12 mouse cellular contexts compared by ENCODE assay signal in the genomic region with DNA sequence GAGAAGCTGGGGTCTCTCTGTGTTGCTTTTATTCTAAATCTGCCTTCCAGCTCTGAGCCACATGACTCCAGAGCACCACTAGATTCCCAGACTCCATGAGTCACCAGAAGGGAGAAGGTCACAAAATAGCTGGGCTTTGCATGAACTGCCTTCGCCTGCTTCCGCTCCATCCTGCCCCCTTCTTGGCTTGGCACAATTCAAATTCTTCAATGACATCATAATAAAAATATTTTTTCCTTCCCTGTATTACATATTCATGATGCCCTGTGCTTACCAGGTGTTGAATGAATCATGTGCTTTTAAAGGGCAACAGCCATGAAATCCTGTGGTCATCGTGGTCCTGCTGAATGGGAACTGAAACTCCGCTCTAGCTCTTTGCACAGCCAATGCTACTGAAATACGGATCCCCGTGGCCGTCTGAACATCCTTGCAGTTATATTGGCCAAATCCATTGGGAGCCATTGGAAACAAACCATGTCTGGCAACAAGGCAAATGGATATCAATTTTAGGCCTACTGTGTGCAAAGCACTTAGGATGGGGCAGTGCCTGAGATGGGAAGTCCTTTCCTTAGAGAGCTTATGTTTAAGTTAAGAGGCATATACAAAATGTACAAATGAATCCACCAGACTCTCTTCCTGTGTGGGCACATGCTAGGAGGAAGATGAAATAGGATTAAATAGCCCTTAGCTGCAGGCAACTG.
DNase-seq lines count a peak whose midpoint lies in the region; ATAC-seq and TF ChIP-seq lines count a peak whose summit lies in the region.
"Had no signal": no experiment of that assay in that cellular context is flagged by ENCODE, and none has a peak within 500 bp of the region (broad histone marks: within the 10 kb centered on the region; RNA-seq: fewer than 3 reads in every experiment).

No protein-coding gene starts in this region.

- H3K4me2 ChIP-seq in myocyte (ENCODE audit: low read depth), result peak overlapping the region; percentile 62
- H3K4me2 ChIP-seq: lung, embryonic 15.5 days had no signal

- TF ChIP-seq POLR2A in liver, adult 2 months (IDR thresholded peaks at IDR 0.05; ENCODE audit: extremely low read depth, insufficient read depth, low read length), result no peak
- no peak for TF ChIP-seq POLR2A in myocyte (IDR thresholded peaks at IDR 0.05; ENCODE audit: insufficient read length, low read depth)

- DNase-seq in liver, adult 2 months (ENCODE audit: extremely low read depth, low read depth, low spot score), result peak; percentile 5
- no peak for DNase-seq in liver
- peak; percentile 68 for DNase-seq in Muller cell, postnatal 12 days (ENCODE audit: inconsistent ontology term)
- DNase-seq in fibroblast of lung, adult 2 months (ENCODE audit: low read depth), result peak; percentile 77
- DNase-seq in layer of hippocampus, adult 18-20 months (ENCODE audit: low spot score in 2 of 2), result no peak
- DNase-seq in layer of hippocampus, postnatal 14 days (ENCODE audit: low spot score in 2 of 2), result no peak
- DNase-seq: heart, postnatal 10 days; kidney, adult 9 months; right cerebral cortex, postnatal 14 days had no signal

- no peaks in the 10 kb centered on the region for H3K4me1 ChIP-seq in liver, adult 2 months (ENCODE audit: control insufficient read depth, insufficient read depth, low read length)
- H3K4me1 ChIP-seq: lung, embryonic 15.5 days had no signal

- 88% methylated on average over 7 of the region's 7 CpGs for WGBS in liver, adult 2 months

- no peak overlapping the region for H3K27ac ChIP-seq in liver, adult 2 months (replicated peaks; ENCODE audit: insufficient read depth, low read depth, low read length)
- H3K27ac ChIP-seq: lung, embryonic 15.5 days had no signal

- H3ac ChIP-seq in myocyte (ENCODE audit: control insufficient read depth, insufficient read length), result no peak overlapping the region

- H3K36me3 ChIP-seq in liver, adult 2 months (ENCODE audit: control insufficient read depth, insufficient read depth, low read length), result no peaks in the 10 kb centered on the region
- H3K36me3 ChIP-seq in myocyte (ENCODE audit: control insufficient read depth, insufficient read depth), result no peaks in the 10 kb centered on the region
- H3K36me3 ChIP-seq: lung, embryonic 15.5 days had no signal

- no peak overlapping the region for H3K9ac ChIP-seq in liver, adult 2 months (ENCODE audit: low read depth, low read length)
- H3K9ac ChIP-seq: lung, embryonic 15.5 days had no signal

- H3K27me3 ChIP-seq in liver, adult 2 months (ENCODE audit: control insufficient read depth, insufficient read depth, low read length), result no peaks in the 10 kb centered on the region
- H3K27me3 ChIP-seq in myocyte (ENCODE audit: control insufficient read depth, insufficient read depth, insufficient read length), result no peaks in the 10 kb centered on the region
- H3K27me3 ChIP-seq: lung, embryonic 15.5 days had no signal

- ATAC-seq in activated CD4-positive, CD25-positive, alpha-beta regulatory T cell, adult 4 months, result no peak

- H3K79me2 ChIP-seq in liver, adult 2 months (ENCODE audit: control insufficient read depth, insufficient read depth, low read length), result no peaks in the 10 kb centered on the region
- no peaks in the 10 kb centered on the region for H3K79me2 ChIP-seq in myocyte (ENCODE audit: control insufficient read depth, insufficient read depth)

- TF ChIP-seq CTCF in liver, adult 2 months (IDR thresholded peaks at IDR 0.05; ENCODE audit: low read depth, low read length), result no peak

- no peak overlapping the region for H3K4me3 ChIP-seq in liver, adult 2 months (ENCODE audit: insufficient read depth, low read depth, low read length)
- H3K4me3 ChIP-seq in myocyte, result no peak overlapping the region
- H3K4me3 ChIP-seq: lung, embryonic 15.5 days had no signal

TF ChIP-seq in myocyte, 11 proteins besides CTCF, POLR2A, EP300 and RAD21:
- TF ChIP-seq POLR2AphosphoS2 (IDR thresholded peaks at IDR 0.05; ENCODE audit: insufficient read length, low read depth) (no peak), REST (IDR thresholded peaks at IDR 0.05; ENCODE audit: insufficient read depth, insufficient read length) (no peak), MYOD1 (IDR thresholded peaks at IDR 0.05; ENCODE audit: control insufficient read depth in 1 of 3, insufficient read length in 2 of 3, low read depth in 2 of 3) (peak in 1 of 3 experiments; percentile 30), MAX (IDR thresholded peaks at IDR 0.05; ENCODE audit: low read depth) (no peak), USF1 (IDR thresholded peaks at IDR 0.05; ENCODE audit: low read depth) (peak; percentile 72), SRF (IDR thresholded peaks at IDR 0.05; ENCODE audit: control insufficient read depth, insufficient read length, low read depth) (no peak), TCF12 (IDR thresholded peaks at IDR 0.05; ENCODE audit: insufficient read depth, poor library complexity, severe bottlenecking) (no peak), TCF3 (IDR thresholded peaks at IDR 0.05; ENCODE audit: insufficient read length, low read depth) (no peak), E2F4 (IDR thresholded peaks at IDR 0.05; ENCODE audit: insufficient read depth) (no peak), MYOG (IDR thresholded peaks at IDR 0.05; ENCODE audit: control insufficient read depth in 1 of 3, insufficient read depth in 1 of 3, insufficient read length in 2 of 3, low read depth in 2 of 3) (no peak), CEBPB (IDR thresholded peaks at IDR 0.05; ENCODE audit: insufficient read depth, poor library complexity, severe bottlenecking) (0 out of 2 replicates have a peak, but pooled peaks have one; percentile 32)

Comparison
In these comparisons a context has a peak if more than half of its experiments do, and no peak if none do; other contexts are left out.
1. DNase-seq: peak in liver, adult 2 months (single experiment), Muller cell, postnatal 12 days (single experiment) and fibroblast of lung, adult 2 months (single experiment); none in liver (single experiment), layer of hippocampus, adult 18-20 months (0 of 2) and layer of hippocampus, postnatal 14 days (0 of 2).